Mouse (Mus musculus) embryonic fibroblast, embryonic 13.5 days (primary cell): ENCODE measurements at regions not wholly inside any gene's neighbourhood (a gene's known extent, or its start where the extent isn't known, plus 50 kb on each side); places are given as distances from the start of the nearest gene placed in this dataset.

Experiments used
- CTCF ChIP-seq: IDR thresholded peaks from 2 replicates; pipeline ENCODE4 v1.5.1; 2011; ENCODE audit warnings: mild to moderate bottlenecking, control low read depth, low read length, moderate library complexity, borderline replicate concordance; ENCODE audit not compliant: insufficient read depth
- POLR2A ChIP-seq: IDR thresholded peaks from 2 replicates; pipeline ENCODE4 v1.6.1; 2011; ENCODE audit warnings: low read depth, mild to moderate bottlenecking, control low read depth, low read length, moderate library complexity

GRCm38 (mm10) chr11:20452901-20453300 is 90.2 kb upstream of the Sertad2 start:
- TF ChIP-seq POLR2A (no peak), CTCF (no peak)
